Mouse (Mus musculus): ENCODE results near the gene Rassf1.
A peak's percentile ranks its signal among the peaks of the same experiment; 100 is the strongest.

Rassf1 gene

GRCm38 (mm10) chr9:107541005-107541404 lies 10.3 kb upstream of the Rassf1 start:
- no peak for DNase-seq

- DNase-seq, result peak; percentile 96
These were observed 9.6 kb upstream of the Rassf1 start, which contains the start of the genes Cyb561d2 and Nprl2 for GRCm38 (mm10) chr9:107541474-107542351. Gene Cyb561d2 (minus strand): TSS chr9:107542193. Gene Nprl2 (plus strand): TSS chr9:107542226.

GRCm38 (mm10) chr9:107542352-107542686 lies 9.0 kb upstream of the Rassf1 start:
- DNase-seq, result no peak

GRCm38 (mm10) chr9:107542721-107543120 lies 8.6 kb upstream of the Rassf1 start:
- DNase-seq, result no peak

GRCm38 (mm10) chr9:107543299-107543698 lies 8.1 kb upstream of the Rassf1 start:
- DNase-seq, result no peak

- no peak for DNase-seq
These were observed 7.1 kb upstream of the Rassf1 start for GRCm38 (mm10) chr9:107544196-107544700.

- DNase-seq, result no peak
These were observed 6.6 kb upstream of the Rassf1 start for GRCm38 (mm10) chr9:107544729-107545128.

- no peak for DNase-seq
These were observed 6.2 kb upstream of the Rassf1 start for GRCm38 (mm10) chr9:107545199-107545598.

GRCm38 (mm10) chr9:107545602-107546001 lies 5.8 kb upstream of the Rassf1 start:
- peak; percentile 82 for DNase-seq

GRCm38 (mm10) chr9:107547026-107547425 lies 4.3 kb upstream of the Rassf1 start, which contains the start of gene Zmynd10:
Gene Zmynd10 (plus strand): TSS chr9:107547298.
- DNase-seq, result peak; percentile 94

GRCm38 (mm10) chr9:107547957-107548356 lies 3.4 kb upstream of the Rassf1 start:
- no peak for DNase-seq

- DNase-seq, result no peak
These were observed 2.5 kb upstream of the Rassf1 start for GRCm38 (mm10) chr9:107548820-107549219.

GRCm38 (mm10) chr9:107549297-107550074 lies 1.9 kb upstream of the Rassf1 start:
- no peak for DNase-seq

- no peak for DNase-seq
These were observed 751 bp upstream of the Rassf1 start for GRCm38 (mm10) chr9:107550491-107551116.

- DNase-seq, result no peak
These were observed 568 bp downstream of the Rassf1 start for GRCm38 (mm10) chr9:107551890-107552355.

GRCm38 (mm10) chr9:107552690-107553393 lies 1.5 kb downstream of the Rassf1 start:
- DNase-seq, result no peak

GRCm38 (mm10) chr9:107553541-107554318 lies 2.4 kb downstream of the Rassf1 start:
- DNase-seq, result no peak

- peak; percentile 99 for DNase-seq
These were observed 3.0 kb downstream of the Rassf1 start for GRCm38 (mm10) chr9:107554319-107554825.

GRCm38 (mm10) chr9:107555031-107555457 lies 3.7 kb downstream of the Rassf1 start:
- peak; percentile 66 for DNase-seq

GRCm38 (mm10) chr9:107555701-107556100 lies 4.3 kb downstream of the Rassf1 start:
- no peak for DNase-seq

GRCm38 (mm10) chr9:107556346-107556745 lies 5.0 kb downstream of the Rassf1 start:
- DNase-seq, result no peak

Data from retina, postnatal 1 day (tissue).